Mouse (Mus musculus): ENCODE results near the gene Gpr37. TPM values are rescaled to one million over a fixed set of nuclear protein-coding genes. Genes with fewer than 3 reads are reported as not detected.

Gene Gpr37
- polyA plus RNA-seq, 1 experiment from 2014 or later, result 0.38 TPM

GRCm38 (mm10) chr6:25689520-25690283, 827 bp downstream of the Gpr37 start:
- Histone ChIP-seq H3K9ac (ENCODE audit: low read depth, low read length) (no peak overlapping the region), H3K9me3 (ENCODE audit: control insufficient read depth) (no peaks in the 10 kb centered on the region), H3K4me1 (replicated peaks; ENCODE audit: control insufficient read depth, insufficient read depth, low read length) (no peaks in the 10 kb centered on the region), H3K27ac (ENCODE audit: low read depth, low read length) (no peak overlapping the region), H3K4me3 (ENCODE audit: low read depth, low read length) (peak overlapping the region; percentile 48), H3K36me3 (ENCODE audit: control insufficient read depth, insufficient read depth) (no peaks in the 10 kb centered on the region), H3K4me2 (replicated peaks; ENCODE audit: low read depth) (peak overlapping the region; percentile 86), H3K27me3 (replicated peaks; ENCODE audit: control insufficient read depth, insufficient read depth, low read length) (peaks cover 24% of the 10 kb centered on the region)
- 1% methylated on average over 43 of the region's 43 CpGs for WGBS
- TF ChIP-seq CTCF (IDR thresholded peaks at IDR 0.05; ENCODE audit: low read depth), result peak; percentile 40
- ATAC-seq, result peak; percentile 16; the same call in 1 of the 2 replicates

- no peak for ATAC-seq
- no peaks in the 10 kb centered on the region for H3K4me1 ChIP-seq (replicated peaks; ENCODE audit: control insufficient read depth, insufficient read depth, low read length)
- no peak overlapping the region for H3K27ac ChIP-seq (ENCODE audit: low read depth, low read length)
- no peaks in the 10 kb centered on the region for H3K36me3 ChIP-seq (ENCODE audit: control insufficient read depth, insufficient read depth)
- H3K27me3 ChIP-seq (replicated peaks; ENCODE audit: control insufficient read depth, insufficient read depth, low read length), result peaks cover 24% of the 10 kb centered on the region
- no peaks in the 10 kb centered on the region for H3K9me3 ChIP-seq (ENCODE audit: control insufficient read depth)
- peak overlapping the region; percentile 86 for H3K4me2 ChIP-seq (replicated peaks; ENCODE audit: low read depth)
- H3K9ac ChIP-seq (ENCODE audit: low read depth, low read length), result no peak overlapping the region
- H3K4me3 ChIP-seq (ENCODE audit: low read depth, low read length), result peak overlapping the region; percentile 48
- WGBS, result 2% methylated on average over 25 of the region's 25 CpGs
- TF ChIP-seq CTCF (IDR thresholded peaks at IDR 0.05; ENCODE audit: low read depth), result no peak
Measured at GRCm38 (mm10) chr6:25688927-25689519, 1.5 kb downstream of the Gpr37 start.

GRCm38 (mm10) chr6:25686760-25687200, 3.7 kb downstream of the Gpr37 start:
- Histone ChIP-seq H3K9me3 (ENCODE audit: control insufficient read depth) (no peaks in the 10 kb centered on the region), H3K9ac (ENCODE audit: low read depth, low read length) (no peak overlapping the region), H3K27ac (ENCODE audit: low read depth, low read length) (no peak overlapping the region), H3K4me3 (ENCODE audit: low read depth, low read length) (no peak overlapping the region), H3K4me1 (replicated peaks; ENCODE audit: control insufficient read depth, insufficient read depth, low read length) (no peaks in the 10 kb centered on the region), H3K36me3 (ENCODE audit: control insufficient read depth, insufficient read depth) (no peaks in the 10 kb centered on the region), H3K27me3 (replicated peaks; ENCODE audit: control insufficient read depth, insufficient read depth, low read length) (peaks cover 24% of the 10 kb centered on the region), H3K4me2 (replicated peaks; ENCODE audit: low read depth) (no peak overlapping the region)
- 45% methylated on average over 3 of the region's 3 CpGs for WGBS
- ATAC-seq, result no peak
- no peak for TF ChIP-seq CTCF (IDR thresholded peaks at IDR 0.05; ENCODE audit: low read depth)

- H3K27me3 ChIP-seq (replicated peaks; ENCODE audit: control insufficient read depth, insufficient read depth, low read length), result peaks cover 13% of the 10 kb centered on the region
- H3K4me2 ChIP-seq (replicated peaks; ENCODE audit: low read depth), result no peak overlapping the region
- no peaks in the 10 kb centered on the region for H3K36me3 ChIP-seq (ENCODE audit: control insufficient read depth, insufficient read depth)
- H3K4me3 ChIP-seq (ENCODE audit: low read depth, low read length), result no peak overlapping the region
- ATAC-seq, result no peak
- no peak overlapping the region for H3K9ac ChIP-seq (ENCODE audit: low read depth, low read length)
- no peaks in the 10 kb centered on the region for H3K9me3 ChIP-seq (ENCODE audit: control insufficient read depth)
- TF ChIP-seq CTCF (IDR thresholded peaks at IDR 0.05; ENCODE audit: low read depth), result no peak
- no peak overlapping the region for H3K27ac ChIP-seq (ENCODE audit: low read depth, low read length)
- 84% methylated on average over 2 of the region's 2 CpGs for WGBS
- no peaks in the 10 kb centered on the region for H3K4me1 ChIP-seq (replicated peaks; ENCODE audit: control insufficient read depth, insufficient read depth, low read length)
Measured at GRCm38 (mm10) chr6:25684391-25684790, 6.1 kb downstream of the Gpr37 start.

GRCm38 (mm10) chr6:25675111-25675510, 15.4 kb downstream of the Gpr37 start:
- Histone ChIP-seq H3K9ac (ENCODE audit: low read depth, low read length) (no peak overlapping the region), H3K4me2 (replicated peaks; ENCODE audit: low read depth) (no peak overlapping the region), H3K27ac (ENCODE audit: low read depth, low read length) (no peak overlapping the region), H3K9me3 (ENCODE audit: control insufficient read depth) (no peaks in the 10 kb centered on the region), H3K4me3 (ENCODE audit: low read depth, low read length) (no peak overlapping the region), H3K36me3 (ENCODE audit: control insufficient read depth, insufficient read depth) (no peaks in the 10 kb centered on the region), H3K4me1 (replicated peaks; ENCODE audit: control insufficient read depth, insufficient read depth, low read length) (no peaks in the 10 kb centered on the region), H3K27me3 (replicated peaks; ENCODE audit: control insufficient read depth, insufficient read depth, low read length) (no peaks in the 10 kb centered on the region)
- no peak for ATAC-seq
- TF ChIP-seq CTCF (IDR thresholded peaks at IDR 0.05; ENCODE audit: low read depth), result no peak
- 90% methylated on average over 4 of the region's 4 CpGs for WGBS

- Histone ChIP-seq H3K27ac (ENCODE audit: low read depth, low read length) (no peak overlapping the region), H3K4me2 (replicated peaks; ENCODE audit: low read depth) (no peak overlapping the region), H3K9ac (ENCODE audit: low read depth, low read length) (no peak overlapping the region), H3K4me1 (replicated peaks; ENCODE audit: control insufficient read depth, insufficient read depth, low read length) (no peaks in the 10 kb centered on the region), H3K36me3 (ENCODE audit: control insufficient read depth, insufficient read depth) (no peaks in the 10 kb centered on the region), H3K27me3 (replicated peaks; ENCODE audit: control insufficient read depth, insufficient read depth, low read length) (no peaks in the 10 kb centered on the region), H3K4me3 (ENCODE audit: low read depth, low read length) (no peak overlapping the region), H3K9me3 (ENCODE audit: control insufficient read depth) (no peaks in the 10 kb centered on the region)
- no peak for ATAC-seq
- no peak for TF ChIP-seq CTCF (IDR thresholded peaks at IDR 0.05; ENCODE audit: low read depth)
- 69% methylated on average over 3 of the region's 3 CpGs for WGBS
Measured at GRCm38 (mm10) chr6:25673801-25674200, 16.7 kb downstream of the Gpr37 start.

Data from intestine, postnatal 0 days (tissue).